Mouse (Mus musculus): ENCODE data around the gene M6pr.

- TF ChIP-seq CTCF (IDR thresholded peaks at IDR 0.05; ENCODE audit: low read depth) (no peak), EP300 (optimal IDR thresholded peaks at IDR 0.05) (no peak)
These were observed 26.3 kb downstream of the M6pr start for GRCm38 (mm10) chr6:122334786-122335340.
